Mouse (Mus musculus): ENCODE measurements at regions not wholly inside any gene's neighbourhood (a gene's known extent, or its start where the extent isn't known, plus 50 kb on each side); places are given as distances from the start of the nearest gene placed in this dataset.

GRCm38 (mm10) chr2:169429411-169429810 lies 158.1 kb downstream of the Gm11011 start:
- no peaks in the 10 kb centered on the region for H3K36me3 ChIP-seq (ENCODE audit: control insufficient read depth, insufficient read depth, low read length)
- H3K27ac ChIP-seq (ENCODE audit: low read depth, low read length), result no peak overlapping the region
- no peak overlapping the region for H3K4me2 ChIP-seq (ENCODE audit: low read length)
- no peak overlapping the region for H3K9ac ChIP-seq (ENCODE audit: low read depth, low read length)
- H3K27me3 ChIP-seq (replicated peaks; ENCODE audit: control insufficient read depth, insufficient read depth, low read length), result no peaks in the 10 kb centered on the region
- H3K9me3 ChIP-seq (ENCODE audit: control insufficient read depth, low read length), result no peaks in the 10 kb centered on the region
- no peak for ATAC-seq
- no peaks in the 10 kb centered on the region for H3K4me1 ChIP-seq (ENCODE audit: control insufficient read depth, insufficient read depth, low read depth, low read length)
- no peak overlapping the region for H3K4me3 ChIP-seq (ENCODE audit: low read length)
- 85% methylated on average over 7 of the region's 7 CpGs for WGBS

GRCm38 (mm10) chr2:169424166-169424920 lies 163.2 kb downstream of the Gm11011 start:
- Histone ChIP-seq H3K4me2 (ENCODE audit: low read length) (no peak overlapping the region), H3K27ac (ENCODE audit: low read depth, low read length) (peak overlapping the region; percentile 49; the same call in 1 of the 2 replicates), H3K4me1 (ENCODE audit: control insufficient read depth, insufficient read depth, low read depth, low read length) (peaks cover 3% of the 10 kb centered on the region; the same call in 1 of the 2 replicates), H3K4me3 (ENCODE audit: low read length) (no peak overlapping the region), H3K36me3 (ENCODE audit: control insufficient read depth, insufficient read depth, low read length) (no peaks in the 10 kb centered on the region), H3K27me3 (replicated peaks; ENCODE audit: control insufficient read depth, insufficient read depth, low read length) (no peaks in the 10 kb centered on the region), H3K9me3 (ENCODE audit: control insufficient read depth, low read length) (no peaks in the 10 kb centered on the region), H3K9ac (ENCODE audit: low read depth, low read length) (no peak overlapping the region)
- no peak for ATAC-seq
- 62% methylated on average over 12 of the region's 12 CpGs for WGBS

GRCm38 (mm10) chr2:169412361-169412760 lies 175.2 kb downstream of the Gm11011 start:
- Histone ChIP-seq H3K4me3 (ENCODE audit: low read length) (no peak overlapping the region), H3K36me3 (ENCODE audit: control insufficient read depth, insufficient read depth, low read length) (no peaks in the 10 kb centered on the region), H3K27ac (ENCODE audit: low read depth, low read length) (no peak overlapping the region), H3K4me1 (ENCODE audit: control insufficient read depth, insufficient read depth, low read depth, low read length) (no peaks in the 10 kb centered on the region), H3K9me3 (ENCODE audit: control insufficient read depth, low read length) (no peaks in the 10 kb centered on the region; the same call in 1 of the 2 replicates), H3K27me3 (replicated peaks; ENCODE audit: control insufficient read depth, insufficient read depth, low read length) (no peaks in the 10 kb centered on the region), H3K9ac (ENCODE audit: low read depth, low read length) (no peak overlapping the region), H3K4me2 (ENCODE audit: low read length) (no peak overlapping the region)
- WGBS, result 51% methylated on average over 6 of the region's 6 CpGs
- no peak for ATAC-seq

GRCm38 (mm10) chr2:169410080-169410479 lies 177.5 kb downstream of the Gm11011 start:
- H3K4me1 ChIP-seq (ENCODE audit: control insufficient read depth, insufficient read depth, low read depth, low read length), result peaks cover 6% of the 10 kb centered on the region
- H3K27me3 ChIP-seq (replicated peaks; ENCODE audit: control insufficient read depth, insufficient read depth, low read length), result no peaks in the 10 kb centered on the region
- no peaks in the 10 kb centered on the region for H3K36me3 ChIP-seq (ENCODE audit: control insufficient read depth, insufficient read depth, low read length)
- ATAC-seq, result no peak
- no peak overlapping the region for H3K4me3 ChIP-seq (ENCODE audit: low read length)
- no peak overlapping the region for H3K27ac ChIP-seq (ENCODE audit: low read depth, low read length)
- H3K9me3 ChIP-seq (ENCODE audit: control insufficient read depth, low read length), result no peaks in the 10 kb centered on the region; the same call in 1 of the 2 replicates
- H3K4me2 ChIP-seq (ENCODE audit: low read length), result no peak overlapping the region
- 59% methylated on average over 3 of the region's 3 CpGs for WGBS
- H3K9ac ChIP-seq (ENCODE audit: low read depth, low read length), result no peak overlapping the region

GRCm38 (mm10) chr2:169404908-169405690 lies 182.4 kb downstream of the Gm11011 start:
- Histone ChIP-seq H3K4me3 (ENCODE audit: low read length) (no peak overlapping the region), H3K27ac (ENCODE audit: low read depth, low read length) (peak overlapping the region; percentile 78), H3K27me3 (replicated peaks; ENCODE audit: control insufficient read depth, insufficient read depth, low read length) (no peaks in the 10 kb centered on the region), H3K9ac (ENCODE audit: low read depth, low read length) (peak overlapping the region; percentile 18; the same call in 1 of the 2 replicates), H3K4me2 (ENCODE audit: low read length) (peak overlapping the region; percentile 31), H3K36me3 (ENCODE audit: control insufficient read depth, insufficient read depth, low read length) (no peaks in the 10 kb centered on the region), H3K9me3 (ENCODE audit: control insufficient read depth, low read length) (no peaks in the 10 kb centered on the region; the same call in 1 of the 2 replicates), H3K4me1 (ENCODE audit: control insufficient read depth, insufficient read depth, low read depth, low read length) (peaks cover 12% of the 10 kb centered on the region)
- whole genome bisulfite sequencing, result 13% methylated on average over 6 of the region's 6 CpGs
- peak; percentile 94 for ATAC-seq

GRCm38 (mm10) chr2:169397758-169398157 lies 189.8 kb downstream of the Gm11011 start:
- H3K4me3 ChIP-seq (ENCODE audit: low read length), result no peak overlapping the region
- H3K4me1 ChIP-seq (ENCODE audit: control insufficient read depth, insufficient read depth, low read depth, low read length), result no peaks in the 10 kb centered on the region
- H3K36me3 ChIP-seq (ENCODE audit: control insufficient read depth, insufficient read depth, low read length), result no peaks in the 10 kb centered on the region
- WGBS, result 58% methylated on average over 6 of the region's 6 CpGs
- no peaks in the 10 kb centered on the region; the same call in 1 of the 2 replicates for H3K9me3 ChIP-seq (ENCODE audit: control insufficient read depth, low read length)
- H3K9ac ChIP-seq (ENCODE audit: low read depth, low read length), result no peak overlapping the region
- H3K27me3 ChIP-seq (replicated peaks; ENCODE audit: control insufficient read depth, insufficient read depth, low read length), result no peaks in the 10 kb centered on the region
- ATAC-seq, result no peak
- no peak overlapping the region for H3K27ac ChIP-seq (ENCODE audit: low read depth, low read length)
- H3K4me2 ChIP-seq (ENCODE audit: low read length), result no peak overlapping the region

GRCm38 (mm10) chr2:169397013-169397412 lies 190.5 kb downstream of the Gm11011 start:
- no peak overlapping the region for H3K4me3 ChIP-seq (ENCODE audit: low read length)

GRCm38 (mm10) chr2:169396294-169396693 lies 191.3 kb downstream of the Gm11011 start:
- ATAC-seq, result no peak
- H3K4me1 ChIP-seq (ENCODE audit: control insufficient read depth, insufficient read depth, low read depth, low read length), result no peaks in the 10 kb centered on the region
- 84% methylated on average over 4 of the region's 4 CpGs for WGBS
- no peaks in the 10 kb centered on the region for H3K36me3 ChIP-seq (ENCODE audit: control insufficient read depth, insufficient read depth, low read length)
- H3K4me3 ChIP-seq (ENCODE audit: low read length), result no peak overlapping the region
- H3K4me2 ChIP-seq (ENCODE audit: low read length), result no peak overlapping the region
- H3K27me3 ChIP-seq (replicated peaks; ENCODE audit: control insufficient read depth, insufficient read depth, low read length), result no peaks in the 10 kb centered on the region
- H3K27ac ChIP-seq (ENCODE audit: low read depth, low read length), result no peak overlapping the region
- no peak overlapping the region for H3K9ac ChIP-seq (ENCODE audit: low read depth, low read length)
- H3K9me3 ChIP-seq (ENCODE audit: control insufficient read depth, low read length), result no peaks in the 10 kb centered on the region

More at GRCm38 (mm10) chr2:169397013-169397412, 190.5 kb downstream of the Gm11011 start:
- no peak for ATAC-seq
- no peaks in the 10 kb centered on the region for H3K4me1 ChIP-seq (ENCODE audit: control insufficient read depth, insufficient read depth, low read depth, low read length)
- H3K4me2 ChIP-seq (ENCODE audit: low read length), result no peak overlapping the region
- WGBS, result 76% methylated on average over 4 of the region's 4 CpGs
- H3K9me3 ChIP-seq (ENCODE audit: control insufficient read depth, low read length), result no peaks in the 10 kb centered on the region
- no peaks in the 10 kb centered on the region for H3K36me3 ChIP-seq (ENCODE audit: control insufficient read depth, insufficient read depth, low read length)
- H3K27ac ChIP-seq (ENCODE audit: low read depth, low read length), result no peak overlapping the region
- no peak overlapping the region for H3K9ac ChIP-seq (ENCODE audit: low read depth, low read length)
- H3K27me3 ChIP-seq (replicated peaks; ENCODE audit: control insufficient read depth, insufficient read depth, low read length), result no peaks in the 10 kb centered on the region

GRCm38 (mm10) chr2:169389611-169390010 lies 197.9 kb downstream of the Gm11011 start:
- Histone ChIP-seq H3K27me3 (replicated peaks; ENCODE audit: control insufficient read depth, insufficient read depth, low read length) (no peaks in the 10 kb centered on the region), H3K9me3 (ENCODE audit: control insufficient read depth, low read length) (no peaks in the 10 kb centered on the region), H3K4me2 (ENCODE audit: low read length) (no peak overlapping the region), H3K4me1 (ENCODE audit: control insufficient read depth, insufficient read depth, low read depth, low read length) (no peaks in the 10 kb centered on the region), H3K9ac (ENCODE audit: low read depth, low read length) (no peak overlapping the region), H3K36me3 (ENCODE audit: control insufficient read depth, insufficient read depth, low read length) (no peaks in the 10 kb centered on the region), H3K4me3 (ENCODE audit: low read length) (no peak overlapping the region), H3K27ac (ENCODE audit: low read depth, low read length) (no peak overlapping the region)
- WGBS, result 70% methylated on average over 4 of the region's 4 CpGs
- ATAC-seq, result no peak

All from hindbrain, embryonic 16.5 days (tissue).